Mouse (Mus musculus) testis, adult 2 months (tissue): ENCODE measurements at regions not wholly inside any gene's neighbourhood (a gene's known extent, or its start where the extent isn't known, plus 50 kb on each side); places are given as distances from the start of the nearest gene placed in this dataset.

Source experiments
- CTCF ChIP-seq: fragments of 200-500 bp; IDR thresholded peaks from 2 replicates; pipeline ENCODE4 v1.5.1; 2012; ENCODE audit warnings: low read depth, mild to moderate bottlenecking, inconsistent platforms, low read length, moderate library complexity; ENCODE audit not compliant: control insufficient read depth, insufficient read depth, insufficient replicate concordance
- POLR2A ChIP-seq: fragments of 200-500 bp; IDR thresholded peaks from 2 replicates; pipeline ENCODE4 v1.6.1; 2012; ENCODE audit warnings: low read depth, mild to moderate bottlenecking, inconsistent platforms, low read length, moderate library complexity; ENCODE audit not compliant: control insufficient read depth

DNA sequence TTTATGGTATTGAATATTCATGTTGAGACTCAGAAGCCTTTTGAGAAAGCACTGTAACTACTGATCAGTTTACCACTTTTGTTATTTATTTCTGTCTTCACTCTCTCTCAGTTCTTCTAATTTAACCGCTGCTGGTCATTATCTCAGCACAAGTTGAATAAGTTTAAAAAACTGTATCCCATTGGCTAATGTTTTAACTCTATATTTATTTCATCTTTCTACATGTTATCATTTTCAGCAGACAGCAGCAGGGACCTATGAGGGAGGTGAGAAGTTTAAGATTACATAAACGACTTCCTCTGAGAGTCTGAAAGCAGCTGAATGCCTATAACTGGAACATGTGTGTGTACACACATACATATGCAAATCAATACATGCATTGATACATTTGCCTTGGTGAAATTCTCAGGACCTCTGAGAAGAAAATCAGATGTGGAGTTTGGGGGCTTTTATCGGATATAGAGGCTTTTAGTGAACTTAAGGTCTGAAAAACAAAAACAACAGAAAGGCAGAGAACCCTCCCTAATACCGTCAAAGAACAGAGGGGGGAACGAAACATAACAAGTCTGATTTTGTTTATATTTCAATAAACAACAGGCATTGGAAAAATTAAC lies 72.5 kb upstream of the Jade1 start:
- TF ChIP-seq CTCF (no peak), POLR2A (no peak)
